Mouse (Mus musculus): ENCODE measurements around the gene Slc4a10. TPM values are rescaled to one million over a fixed set of nuclear protein-coding genes. Genes with fewer than 3 reads are reported as not detected.

Slc4a10 gene
- polyA plus RNA-seq, 1 experiment from 2014 or later: 0.46 TPM

GRCm38 (mm10) chr2:62347762-62348161 lies 301.5 kb downstream of the Slc4a10 start:
- WGBS: 90% methylated on average over 9 of the region's 9 CpGs
- H3K4me1 ChIP-seq (ENCODE audit: control insufficient read depth in 2 of 2, insufficient read depth in 2 of 2, low read length in 2 of 2): no peaks in the 10 kb centered on the region
- H3K9me3 ChIP-seq (ENCODE audit: control insufficient read depth, low read length): no peaks in the 10 kb centered on the region
- H3K4me3 ChIP-seq (ENCODE audit: control insufficient read depth in 1 of 2, insufficient read depth in 1 of 2, low read depth in 1 of 2, low read length in 2 of 2): no peak overlapping the region
- H3K9ac ChIP-seq (ENCODE audit: low read length): no peak overlapping the region
- H3K27ac ChIP-seq (replicated peaks in 1 of 2; ENCODE audit: control insufficient read depth in 1 of 2, insufficient read depth in 1 of 2, low read depth in 2 of 2, low read length in 2 of 2): no peak overlapping the region
- ATAC-seq (ENCODE audit: insufficient number of reproducible peaks, insufficient read depth, low FRiP score, low read depth): no peak
- no peaks in the 10 kb centered on the region for H3K27me3 ChIP-seq (ENCODE audit: control insufficient read depth, insufficient read depth, low read length)
- no peak overlapping the region for H3K4me2 ChIP-seq (ENCODE audit: low read length)
- H3K36me3 ChIP-seq (ENCODE audit: control insufficient read depth, insufficient read depth, low read length): no peaks in the 10 kb centered on the region

GRCm38 (mm10) chr2:62352035-62352434 lies 305.8 kb downstream of the Slc4a10 start:
- H3K4me3 ChIP-seq (ENCODE audit: control insufficient read depth in 1 of 2, insufficient read depth in 1 of 2, low read depth in 1 of 2, low read length in 2 of 2): no peak overlapping the region
- no peaks in the 10 kb centered on the region for H3K9me3 ChIP-seq (ENCODE audit: control insufficient read depth, low read length)
- ATAC-seq (ENCODE audit: insufficient number of reproducible peaks, insufficient read depth, low FRiP score, low read depth): no peak
- no peaks in the 10 kb centered on the region for H3K4me1 ChIP-seq (ENCODE audit: control insufficient read depth in 2 of 2, insufficient read depth in 2 of 2, low read length in 2 of 2)
- no peak overlapping the region for H3K9ac ChIP-seq (ENCODE audit: low read length)
- no peaks in the 10 kb centered on the region for H3K36me3 ChIP-seq (ENCODE audit: control insufficient read depth, insufficient read depth, low read length)
- 62% methylated on average over 3 of the region's 3 CpGs for WGBS
- H3K4me2 ChIP-seq (ENCODE audit: low read length): no peak overlapping the region
- no peaks in the 10 kb centered on the region for H3K27me3 ChIP-seq (ENCODE audit: control insufficient read depth, insufficient read depth, low read length)
- H3K27ac ChIP-seq (replicated peaks in 1 of 2; ENCODE audit: control insufficient read depth in 1 of 2, insufficient read depth in 1 of 2, low read depth in 2 of 2, low read length in 2 of 2): no peak overlapping the region

- WGBS: 56% methylated on average over 6 of the region's 6 CpGs
- Histone ChIP-seq H3K27ac (replicated peaks in 1 of 2; ENCODE audit: control insufficient read depth in 1 of 2, insufficient read depth in 1 of 2, low read depth in 2 of 2, low read length in 2 of 2) (no peak overlapping the region), H3K36me3 (ENCODE audit: control insufficient read depth, insufficient read depth, low read length) (no peaks in the 10 kb centered on the region), H3K4me1 (ENCODE audit: control insufficient read depth in 2 of 2, insufficient read depth in 2 of 2, low read length in 2 of 2) (no peaks in the 10 kb centered on the region), H3K9me3 (ENCODE audit: control insufficient read depth, low read length) (no peaks in the 10 kb centered on the region), H3K9ac (ENCODE audit: low read length) (no peak overlapping the region), H3K27me3 (ENCODE audit: control insufficient read depth, insufficient read depth, low read length) (no peaks in the 10 kb centered on the region), H3K4me2 (ENCODE audit: low read length) (no peak overlapping the region), H3K4me3 (ENCODE audit: control insufficient read depth in 1 of 2, insufficient read depth in 1 of 2, low read depth in 1 of 2, low read length in 2 of 2) (no peak overlapping the region)
- ATAC-seq (ENCODE audit: insufficient number of reproducible peaks, insufficient read depth, low FRiP score, low read depth): no peak
Observed at GRCm38 (mm10) chr2:62355766-62356165, 309.5 kb downstream of the Slc4a10 start.

- Histone ChIP-seq H3K4me1 (ENCODE audit: control insufficient read depth in 2 of 2, insufficient read depth in 2 of 2, low read length in 2 of 2) (no peaks in the 10 kb centered on the region), H3K27me3 (ENCODE audit: control insufficient read depth, insufficient read depth, low read length) (no peaks in the 10 kb centered on the region), H3K4me3 (ENCODE audit: control insufficient read depth in 1 of 2, insufficient read depth in 1 of 2, low read depth in 1 of 2, low read length in 2 of 2) (no peak overlapping the region), H3K9ac (ENCODE audit: low read length) (no peak overlapping the region), H3K27ac (replicated peaks in 1 of 2; ENCODE audit: control insufficient read depth in 1 of 2, insufficient read depth in 1 of 2, low read depth in 2 of 2, low read length in 2 of 2) (no peak overlapping the region), H3K4me2 (ENCODE audit: low read length) (no peak overlapping the region), H3K9me3 (ENCODE audit: control insufficient read depth, low read length) (no peaks in the 10 kb centered on the region), H3K36me3 (ENCODE audit: control insufficient read depth, insufficient read depth, low read length) (no peaks in the 10 kb centered on the region)
- 75% methylated on average over 14 of the region's 14 CpGs for WGBS
- no peak for ATAC-seq (ENCODE audit: insufficient number of reproducible peaks, insufficient read depth, low FRiP score, low read depth)
Observed at GRCm38 (mm10) chr2:62356606-62357005, 310.3 kb downstream of the Slc4a10 start.

- Histone ChIP-seq H3K36me3 (ENCODE audit: control insufficient read depth, insufficient read depth, low read length) (no peaks in the 10 kb centered on the region), H3K27me3 (ENCODE audit: control insufficient read depth, insufficient read depth, low read length) (no peaks in the 10 kb centered on the region), H3K4me2 (ENCODE audit: low read length) (no peak overlapping the region), H3K9ac (ENCODE audit: low read length) (no peak overlapping the region), H3K4me3 (ENCODE audit: control insufficient read depth in 1 of 2, insufficient read depth in 1 of 2, low read depth in 1 of 2, low read length in 2 of 2) (no peak overlapping the region), H3K9me3 (ENCODE audit: control insufficient read depth, low read length) (no peaks in the 10 kb centered on the region), H3K4me1 (ENCODE audit: control insufficient read depth in 2 of 2, insufficient read depth in 2 of 2, low read length in 2 of 2) (no peaks in the 10 kb centered on the region), H3K27ac (replicated peaks in 1 of 2; ENCODE audit: control insufficient read depth in 1 of 2, insufficient read depth in 1 of 2, low read depth in 2 of 2, low read length in 2 of 2) (no peak overlapping the region)
- no peak for ATAC-seq (ENCODE audit: insufficient number of reproducible peaks, insufficient read depth, low FRiP score, low read depth)
- WGBS: 72% methylated on average over 7 of the region's 7 CpGs
Observed at GRCm38 (mm10) chr2:62357259-62357658, 311.0 kb downstream of the Slc4a10 start.

- WGBS: 66% methylated on average over 6 of the region's 6 CpGs
- no peaks in the 10 kb centered on the region for H3K36me3 ChIP-seq (ENCODE audit: control insufficient read depth, insufficient read depth, low read length)
- no peak for ATAC-seq (ENCODE audit: insufficient number of reproducible peaks, insufficient read depth, low FRiP score, low read depth)
- H3K27ac ChIP-seq (replicated peaks in 1 of 2; ENCODE audit: control insufficient read depth in 1 of 2, insufficient read depth in 1 of 2, low read depth in 2 of 2, low read length in 2 of 2): no peak overlapping the region
- no peak overlapping the region for H3K4me2 ChIP-seq (ENCODE audit: low read length)
- H3K9me3 ChIP-seq (ENCODE audit: control insufficient read depth, low read length): no peaks in the 10 kb centered on the region
- no peaks in the 10 kb centered on the region for H3K4me1 ChIP-seq (ENCODE audit: control insufficient read depth in 2 of 2, insufficient read depth in 2 of 2, low read length in 2 of 2)
- no peak overlapping the region for H3K4me3 ChIP-seq (ENCODE audit: control insufficient read depth in 1 of 2, insufficient read depth in 1 of 2, low read depth in 1 of 2, low read length in 2 of 2)
- H3K9ac ChIP-seq (ENCODE audit: low read length): no peak overlapping the region
- no peaks in the 10 kb centered on the region for H3K27me3 ChIP-seq (ENCODE audit: control insufficient read depth, insufficient read depth, low read length)
Observed at GRCm38 (mm10) chr2:62360872-62361271, 314.6 kb downstream of the Slc4a10 start.

GRCm38 (mm10) chr2:62361514-62361913 lies 315.3 kb downstream of the Slc4a10 start:
- Histone ChIP-seq H3K4me1 (ENCODE audit: control insufficient read depth in 2 of 2, insufficient read depth in 2 of 2, low read length in 2 of 2) (no peaks in the 10 kb centered on the region), H3K9ac (ENCODE audit: low read length) (no peak overlapping the region), H3K27me3 (ENCODE audit: control insufficient read depth, insufficient read depth, low read length) (no peaks in the 10 kb centered on the region), H3K27ac (replicated peaks in 1 of 2; ENCODE audit: control insufficient read depth in 1 of 2, insufficient read depth in 1 of 2, low read depth in 2 of 2, low read length in 2 of 2) (no peak overlapping the region), H3K9me3 (ENCODE audit: control insufficient read depth, low read length) (no peaks in the 10 kb centered on the region), H3K4me2 (ENCODE audit: low read length) (no peak overlapping the region), H3K4me3 (ENCODE audit: control insufficient read depth in 1 of 2, insufficient read depth in 1 of 2, low read depth in 1 of 2, low read length in 2 of 2) (no peak overlapping the region), H3K36me3 (ENCODE audit: control insufficient read depth, insufficient read depth, low read length) (no peaks in the 10 kb centered on the region)
- ATAC-seq (ENCODE audit: insufficient number of reproducible peaks, insufficient read depth, low FRiP score, low read depth): no peak
- 68% methylated on average over 3 of the region's 3 CpGs for whole genome bisulfite sequencing

GRCm38 (mm10) chr2:62362211-62362610 lies 315.9 kb downstream of the Slc4a10 start:
- Histone ChIP-seq H3K9me3 (ENCODE audit: control insufficient read depth, low read length) (no peaks in the 10 kb centered on the region), H3K4me2 (ENCODE audit: low read length) (no peak overlapping the region), H3K36me3 (ENCODE audit: control insufficient read depth, insufficient read depth, low read length) (no peaks in the 10 kb centered on the region), H3K27ac (replicated peaks in 1 of 2; ENCODE audit: control insufficient read depth in 1 of 2, insufficient read depth in 1 of 2, low read depth in 2 of 2, low read length in 2 of 2) (no peak overlapping the region), H3K4me3 (ENCODE audit: control insufficient read depth in 1 of 2, insufficient read depth in 1 of 2, low read depth in 1 of 2, low read length in 2 of 2) (no peak overlapping the region), H3K4me1 (ENCODE audit: control insufficient read depth in 2 of 2, insufficient read depth in 2 of 2, low read length in 2 of 2) (no peaks in the 10 kb centered on the region), H3K27me3 (ENCODE audit: control insufficient read depth, insufficient read depth, low read length) (no peaks in the 10 kb centered on the region), H3K9ac (ENCODE audit: low read length) (no peak overlapping the region)
- WGBS: 89% methylated on average over 9 of the region's 9 CpGs
- no peak for ATAC-seq (ENCODE audit: insufficient number of reproducible peaks, insufficient read depth, low FRiP score, low read depth)
